Mouse (Mus musculus) limb, embryonic 15.5 days (tissue): ENCODE data around the gene Fam205c. TPM values are rescaled to one million over a fixed set of nuclear protein-coding genes. Genes with fewer than 3 reads are reported as not detected.

ENCODE experiments used
- ATAC-seq: fragments of 200-750 bp; cut with Nextera tagmentation; 2 replicates; pipeline ENCODE4 v1.8.0; 2017; ENCODE audit warnings: low read depth, moderate TSS enrichment; ENCODE audit not compliant: insufficient number of reproducible peaks, low FRiP score, low TSS enrichment
- H3K27ac ChIP-seq: fragments of 300-500 bp; sonication (generic); 2 replicates; pipeline ENCODE4 v1.5.1; 2015; ENCODE audit warnings: moderate library complexity, mild to moderate bottlenecking, inconsistent platforms
- H3K27me3 ChIP-seq: fragments of 300-500 bp; sonication (generic); 2 replicates; pipeline ENCODE4 v1.6.1; 2015; ENCODE audit warnings: inconsistent platforms
- H3K36me3 ChIP-seq: fragments of 300-500 bp; sonication (generic); 2 replicates; pipeline ENCODE4 v1.6.1; 2015; ENCODE audit warnings: inconsistent platforms
- H3K4me1 ChIP-seq: fragments of 300-500 bp; sonication (generic); 2 replicates; pipeline ENCODE4 v1.6.1; 2015; ENCODE audit warnings: inconsistent platforms
- H3K4me2 ChIP-seq: fragments of 300-500 bp; sonication (generic); 2 replicates; pipeline ENCODE4 v1.6.1; 2015; ENCODE audit warnings: mild to moderate bottlenecking, inconsistent platforms
- H3K4me3 ChIP-seq: fragments of 300-500 bp; sonication (generic); 2 replicates; pipeline ENCODE4 v1.5.1; 2015; ENCODE audit warnings: mild to moderate bottlenecking, inconsistent platforms
- H3K9ac ChIP-seq: fragments of 300-500 bp; sonication (generic); 2 replicates; pipeline ENCODE4 v1.6.1; 2015; ENCODE audit warnings: inconsistent platforms
- H3K9me3 ChIP-seq: fragments of 300-500 bp; sonication (generic); 2 replicates; pipeline ENCODE4 v1.6.1; 2016; ENCODE audit warnings: inconsistent platforms
- WGBS: fragments of 180-500 bp; shearing (Covaris S2); methylation state at CpG from one replicate; pipeline ENCODE4 v1.1.7; 2015; 5-methylcytosine and 5-hydroxymethylcytosine counted together
- polyA plus RNA-seq: library from polyadenylated mRNA; unstranded; fragments of >200 nt; fragmentation: Nextera tagmentation; extraction: Ambion mirVana; gene quantifications from 2 replicates; pipeline ENCODE4 v1.2.1, GENCODE M21; 2015

Gene Fam205c
- polyA plus RNA-seq, 1 experiment from 2014 or later: not detected

- ATAC-seq: no peak
- Histone ChIP-seq H3K27ac (no peak overlapping the region), H3K4me3 (no peak overlapping the region), H3K36me3 (no peaks in the 10 kb centered on the region), H3K27me3 (no peaks in the 10 kb centered on the region), H3K4me2 (no peak overlapping the region), H3K4me1 (no peaks in the 10 kb centered on the region), H3K9me3 (no peaks in the 10 kb centered on the region), H3K9ac (no peak overlapping the region)
- 65% methylated on average over 1 of the region's 1 CpGs for WGBS
These were observed 29.9 kb upstream of the Fam205c start for GRCm38 (mm10) chr4:42903942-42904341.

- Histone ChIP-seq H3K9me3 (no peaks in the 10 kb centered on the region), H3K27ac (no peak overlapping the region), H3K9ac (no peak overlapping the region), H3K36me3 (no peaks in the 10 kb centered on the region), H3K4me3 (no peak overlapping the region), H3K4me1 (no peaks in the 10 kb centered on the region), H3K4me2 (no peak overlapping the region), H3K27me3 (no peaks in the 10 kb centered on the region)
- no peak for ATAC-seq
- WGBS: 89% methylated on average over 5 of the region's 5 CpGs
These were observed 28.7 kb upstream of the Fam205c start for GRCm38 (mm10) chr4:42902730-42903129.

- 55% methylated on average over 9 of the region's 9 CpGs for WGBS
- H3K4me1 ChIP-seq: no peaks in the 10 kb centered on the region
- H3K4me2 ChIP-seq: no peak overlapping the region
- H3K36me3 ChIP-seq: no peaks in the 10 kb centered on the region
- no peak overlapping the region for H3K27ac ChIP-seq
- H3K27me3 ChIP-seq: no peaks in the 10 kb centered on the region
- ATAC-seq: no peak
- no peaks in the 10 kb centered on the region for H3K9me3 ChIP-seq
- H3K9ac ChIP-seq: no peak overlapping the region
- no peak overlapping the region for H3K4me3 ChIP-seq
These were observed 28.1 kb upstream of the Fam205c start for GRCm38 (mm10) chr4:42902174-42902573.

- 72% methylated on average over 5 of the region's 5 CpGs for WGBS
- no peak overlapping the region for H3K4me2 ChIP-seq
- H3K9ac ChIP-seq: no peak overlapping the region
- no peak overlapping the region for H3K4me3 ChIP-seq
- H3K36me3 ChIP-seq: no peaks in the 10 kb centered on the region
- no peaks in the 10 kb centered on the region for H3K27me3 ChIP-seq
- no peaks in the 10 kb centered on the region for H3K9me3 ChIP-seq
- no peak overlapping the region for H3K27ac ChIP-seq
- no peaks in the 10 kb centered on the region for H3K4me1 ChIP-seq
- no peak for ATAC-seq
These were observed 26.8 kb upstream of the Fam205c start for GRCm38 (mm10) chr4:42900878-42901277.

GRCm38 (mm10) chr4:42898914-42899313 lies 24.9 kb upstream of the Fam205c start:
- Histone ChIP-seq H3K27ac (no peak overlapping the region), H3K9ac (no peak overlapping the region), H3K27me3 (no peaks in the 10 kb centered on the region), H3K36me3 (no peaks in the 10 kb centered on the region), H3K4me3 (no peak overlapping the region), H3K9me3 (no peaks in the 10 kb centered on the region), H3K4me1 (no peaks in the 10 kb centered on the region), H3K4me2 (no peak overlapping the region)
- no peak for ATAC-seq
- WGBS: 39% methylated on average over 3 of the region's 3 CpGs

GRCm38 (mm10) chr4:42895118-42895517 lies 21.1 kb upstream of the Fam205c start:
- H3K4me1 ChIP-seq: no peaks in the 10 kb centered on the region
- no peak overlapping the region for H3K9ac ChIP-seq
- H3K9me3 ChIP-seq: no peaks in the 10 kb centered on the region
- H3K4me2 ChIP-seq: no peak overlapping the region
- no peaks in the 10 kb centered on the region for H3K27me3 ChIP-seq
- H3K36me3 ChIP-seq: no peaks in the 10 kb centered on the region
- H3K4me3 ChIP-seq: no peak overlapping the region
- H3K27ac ChIP-seq: no peak overlapping the region
- ATAC-seq: no peak
- 75% methylated on average over 7 of the region's 7 CpGs for WGBS

GRCm38 (mm10) chr4:42891176-42891575 lies 17.1 kb upstream of the Fam205c start:
- no peaks in the 10 kb centered on the region for H3K27me3 ChIP-seq
- 60% methylated on average over 7 of the region's 7 CpGs for WGBS
- no peak overlapping the region for H3K4me3 ChIP-seq
- H3K4me2 ChIP-seq: no peak overlapping the region
- no peaks in the 10 kb centered on the region for H3K9me3 ChIP-seq
- ATAC-seq: no peak
- no peaks in the 10 kb centered on the region for H3K4me1 ChIP-seq
- H3K36me3 ChIP-seq: no peaks in the 10 kb centered on the region
- no peak overlapping the region for H3K9ac ChIP-seq
- H3K27ac ChIP-seq: no peak overlapping the region

GRCm38 (mm10) chr4:42888806-42889205 lies 14.8 kb upstream of the Fam205c start:
- no peak overlapping the region for H3K4me2 ChIP-seq
- no peak overlapping the region for H3K27ac ChIP-seq
- no peaks in the 10 kb centered on the region for H3K4me1 ChIP-seq
- H3K27me3 ChIP-seq: no peaks in the 10 kb centered on the region
- H3K9me3 ChIP-seq: no peaks in the 10 kb centered on the region
- no peak overlapping the region for H3K9ac ChIP-seq
- no peak for ATAC-seq
- H3K4me3 ChIP-seq: no peak overlapping the region
- H3K36me3 ChIP-seq: no peaks in the 10 kb centered on the region
- WGBS: 85% methylated on average over 6 of the region's 6 CpGs

GRCm38 (mm10) chr4:42886926-42887325 lies 12.9 kb upstream of the Fam205c start:
- no peak overlapping the region for H3K9ac ChIP-seq
- WGBS: 79% methylated on average over 6 of the region's 6 CpGs
- no peak for ATAC-seq

GRCm38 (mm10) chr4:42880677-42880948 lies 6.6 kb upstream of the Fam205c start:
- Histone ChIP-seq H3K27me3 (no peaks in the 10 kb centered on the region), H3K9ac (no peak overlapping the region), H3K9me3 (no peaks in the 10 kb centered on the region), H3K4me1 (no peaks in the 10 kb centered on the region), H3K4me3 (no peak overlapping the region), H3K27ac (no peak overlapping the region), H3K36me3 (no peaks in the 10 kb centered on the region), H3K4me2 (no peak overlapping the region)
- ATAC-seq: no peak
- whole genome bisulfite sequencing: 40% methylated on average over 1 of the region's 1 CpGs

More at GRCm38 (mm10) chr4:42886926-42887325, 12.9 kb upstream of the Fam205c start:
- Histone ChIP-seq H3K36me3 (no peaks in the 10 kb centered on the region), H3K27ac (no peak overlapping the region), H3K4me3 (no peak overlapping the region), H3K27me3 (no peaks in the 10 kb centered on the region), H3K4me2 (no peak overlapping the region), H3K9me3 (no peaks in the 10 kb centered on the region), H3K4me1 (no peaks in the 10 kb centered on the region)

GRCm38 (mm10) chr4:42879829-42880676 lies 6.0 kb upstream of the Fam205c start:
- Histone ChIP-seq H3K27me3 (no peaks in the 10 kb centered on the region), H3K4me1 (no peaks in the 10 kb centered on the region), H3K4me2 (no peak overlapping the region), H3K9ac (no peak overlapping the region), H3K9me3 (no peaks in the 10 kb centered on the region), H3K27ac (no peak overlapping the region), H3K36me3 (no peaks in the 10 kb centered on the region), H3K4me3 (no peak overlapping the region)
- no peak for ATAC-seq
- 77% methylated on average over 16 of the region's 16 CpGs for WGBS

- 80% methylated on average over 2 of the region's 2 CpGs for WGBS
- Histone ChIP-seq H3K36me3 (no peaks in the 10 kb centered on the region), H3K9ac (no peak overlapping the region), H3K4me3 (no peak overlapping the region), H3K27ac (no peak overlapping the region), H3K9me3 (no peaks in the 10 kb centered on the region), H3K27me3 (no peaks in the 10 kb centered on the region), H3K4me2 (no peak overlapping the region), H3K4me1 (no peaks in the 10 kb centered on the region)
- ATAC-seq: no peak
These were observed 3.6 kb upstream of the Fam205c start for GRCm38 (mm10) chr4:42877657-42878056.
